Mouse (Mus musculus): ENCODE measurements at regions not wholly inside any gene's neighbourhood (a gene's known extent, or its start where the extent isn't known, plus 50 kb on each side); places are given as distances from the start of the nearest gene placed in this dataset.

DNA sequence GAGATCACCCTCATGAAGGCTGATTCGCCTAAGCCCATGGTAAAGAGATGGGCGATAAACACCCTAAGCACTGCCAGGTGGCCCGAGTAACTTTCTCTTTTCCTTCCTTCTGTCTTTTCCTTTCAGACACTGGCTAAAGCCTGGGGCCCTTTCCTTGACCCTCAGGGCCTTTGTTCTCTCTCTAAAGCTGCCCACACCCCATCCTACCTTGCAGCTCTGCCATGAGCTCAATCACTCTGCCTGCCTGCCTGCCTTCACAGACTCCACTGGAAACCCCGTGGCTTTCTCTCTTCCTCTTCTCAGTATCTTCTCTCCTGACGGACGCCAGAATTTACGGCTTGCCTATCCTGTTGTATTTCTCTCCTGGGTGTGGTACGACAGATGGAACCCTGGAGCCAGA is 145.1 kb upstream of the Jarid2 start:
- TF ChIP-seq CTCF (IDR thresholded peaks at IDR 0.05; ENCODE audit: borderline replicate concordance, insufficient read depth, low read depth, low read length) (no peak), POLR2A (IDR thresholded peaks at IDR 0.05; ENCODE audit: borderline replicate concordance, insufficient read depth, low read length) (no peak)

Data from cerebellum, adult 2 months (tissue).